Mouse (Mus musculus): ENCODE results near the gene Leng1. TPM values are rescaled to one million over a fixed set of nuclear protein-coding genes. Genes with fewer than 3 reads are reported as not detected.

The Leng1 gene
- polyA plus RNA-seq, 1 experiment = not detected

GRCm38 (mm10) chr7:3616389-3617241, 49.0 kb downstream of the Leng1 start:
- TF ChIP-seq POLR2A (IDR thresholded peaks at IDR 0.05; ENCODE audit: insufficient read depth, low read depth, low read length) (no peak), CTCF (IDR thresholded peaks at IDR 0.05; ENCODE audit: insufficient read depth, low read depth, low read length) (no peak)
- 38% methylated on average over 6 of the region's 6 CpGs for WGBS
- H3K4me3 ChIP-seq (ENCODE audit: insufficient read depth, low read depth, low read length) = no peak overlapping the region
- H3K4me1 ChIP-seq (ENCODE audit: control insufficient read depth, insufficient read depth, low read length) = peaks cover 2% of the 10 kb centered on the region; the same call in 1 of the 2 replicates
- H3K27ac ChIP-seq (ENCODE audit: insufficient read depth, low read depth, low read length) = no peak overlapping the region

GRCm38 (mm10) chr7:3616057-3616388, 49.6 kb downstream of the Leng1 start, which contains the start of gene Oscar:
Gene Oscar (minus strand): TSS chr7:3616157.
- TF ChIP-seq CTCF (IDR thresholded peaks at IDR 0.05; ENCODE audit: insufficient read depth, low read depth, low read length) = no peak
- no peak for TF ChIP-seq POLR2A (IDR thresholded peaks at IDR 0.05; ENCODE audit: insufficient read depth, low read depth, low read length)
- Histone ChIP-seq H3K4me1 (ENCODE audit: control insufficient read depth, insufficient read depth, low read length) (peaks cover 2% of the 10 kb centered on the region; the same call in 1 of the 2 replicates), H3K27ac (ENCODE audit: insufficient read depth, low read depth, low read length) (no peak within 1 kb of the TSS), H3K4me3 (ENCODE audit: insufficient read depth, low read depth, low read length) (no peak within 1 kb of the TSS)
- 83% methylated on average over 4 of the region's 4 CpGs for WGBS

GRCm38 (mm10) chr7:3614021-3614420, 51.6 kb downstream of the Leng1 start:
- Histone ChIP-seq H3K4me1 (ENCODE audit: control insufficient read depth, insufficient read depth, low read length) (peaks cover 2% of the 10 kb centered on the region; the same call in 1 of the 2 replicates), H3K27ac (ENCODE audit: insufficient read depth, low read depth, low read length) (no peak overlapping the region), H3K4me3 (ENCODE audit: insufficient read depth, low read depth, low read length) (no peak overlapping the region)
- no peak for TF ChIP-seq POLR2A (IDR thresholded peaks at IDR 0.05; ENCODE audit: insufficient read depth, low read depth, low read length)
- no peak for TF ChIP-seq CTCF (IDR thresholded peaks at IDR 0.05; ENCODE audit: insufficient read depth, low read depth, low read length)
- 79% methylated on average over 3 of the region's 3 CpGs for WGBS

GRCm38 (mm10) chr7:3611006-3611405, 54.6 kb downstream of the Leng1 start:
- H3K27ac ChIP-seq (ENCODE audit: insufficient read depth, low read depth, low read length) = no peak overlapping the region
- TF ChIP-seq POLR2A (IDR thresholded peaks at IDR 0.05; ENCODE audit: insufficient read depth, low read depth, low read length) (no peak), CTCF (IDR thresholded peaks at IDR 0.05; ENCODE audit: insufficient read depth, low read depth, low read length) (no peak)
- H3K4me3 ChIP-seq (ENCODE audit: insufficient read depth, low read depth, low read length) = no peak overlapping the region
- WGBS = 92% methylated on average over 13 of the region's 13 CpGs
- no peaks in the 10 kb centered on the region for H3K4me1 ChIP-seq (ENCODE audit: control insufficient read depth, insufficient read depth, low read length)

GRCm38 (mm10) chr7:3610437-3610836, 55.2 kb downstream of the Leng1 start:
- H3K27ac ChIP-seq (ENCODE audit: insufficient read depth, low read depth, low read length) = no peak overlapping the region
- TF ChIP-seq CTCF (IDR thresholded peaks at IDR 0.05; ENCODE audit: insufficient read depth, low read depth, low read length) (no peak), POLR2A (IDR thresholded peaks at IDR 0.05; ENCODE audit: insufficient read depth, low read depth, low read length) (no peak)
- WGBS = 87% methylated on average over 3 of the region's 3 CpGs
- H3K4me3 ChIP-seq (ENCODE audit: insufficient read depth, low read depth, low read length) = no peak overlapping the region
- no peaks in the 10 kb centered on the region for H3K4me1 ChIP-seq (ENCODE audit: control insufficient read depth, insufficient read depth, low read length)

Other genes starting within 250 kb of the Leng1 start
- gene Cacng6, start 241.6 kb downstream of the Leng1 start, polyA plus RNA-seq (2012; ENCODE audit: insufficient read depth, insufficient read length, low replicate concordance, missing spikeins) = not detected in 2 replicates
- gene Tarm1, start 163.2 kb downstream of the Leng1 start, polyA plus RNA-seq (2012; ENCODE audit: insufficient read depth, insufficient read length, low replicate concordance, missing spikeins) = not detected in 2 replicates
- not detected in 2 replicates for gene Oscar, start 49.7 kb downstream of the Leng1 start, polyA plus RNA-seq (2012; ENCODE audit: insufficient read depth, insufficient read length, low replicate concordance, missing spikeins)
- gene Ndufa3, start 48.5 kb downstream of the Leng1 start, polyA plus RNA-seq (2012; ENCODE audit: insufficient read depth, insufficient read length, low replicate concordance, missing spikeins) = not detected in 2 replicates
- not detected in 2 replicates for gene Tfpt, start 35.9 kb downstream of the Leng1 start, polyA plus RNA-seq (2012; ENCODE audit: insufficient read depth, insufficient read length, low replicate concordance, missing spikeins)
- gene Prpf31, start 35.9 kb downstream of the Leng1 start, polyA plus RNA-seq (2012; ENCODE audit: insufficient read depth, insufficient read length, low replicate concordance, missing spikeins) = not detected in 2 replicates
- gene Cnot3, start 20.6 kb downstream of the Leng1 start, polyA plus RNA-seq (2012; ENCODE audit: insufficient read depth, insufficient read length, low replicate concordance, missing spikeins) = not detected in 2 replicates
- gene Tmc4, start 11.7 kb upstream of the Leng1 start, polyA plus RNA-seq (2012; ENCODE audit: insufficient read depth, insufficient read length, low replicate concordance, missing spikeins) = not detected in 2 replicates
- gene Tsen34, start 27.0 kb upstream of the Leng1 start, polyA plus RNA-seq (2012; ENCODE audit: insufficient read depth, insufficient read length, low replicate concordance, missing spikeins) = not detected in 2 replicates
- not detected in 2 replicates for gene Mboat7, start 27.7 kb upstream of the Leng1 start, polyA plus RNA-seq (2012; ENCODE audit: insufficient read depth, insufficient read length, low replicate concordance, missing spikeins)
- gene Rps9, start 38.2 kb upstream of the Leng1 start, polyA plus RNA-seq (2012; ENCODE audit: insufficient read depth, insufficient read length, low replicate concordance, missing spikeins) = 2,455 TPM in 1 of 2 replicates, not detected in the other
- gene Pirb, start 54.6 kb upstream of the Leng1 start, polyA plus RNA-seq (2012; ENCODE audit: insufficient read depth, insufficient read length, low replicate concordance, missing spikeins) = not detected in 2 replicates
- not detected in 2 replicates for gene Gm15448, start 159.8 kb upstream of the Leng1 start, polyA plus RNA-seq (2012; ENCODE audit: insufficient read depth, insufficient read length, low replicate concordance, missing spikeins)
- gene Pira2, start 179.2 kb upstream of the Leng1 start, polyA plus RNA-seq (2012; ENCODE audit: insufficient read depth, insufficient read length, low replicate concordance, missing spikeins) = not detected in 2 replicates
- not detected in 2 replicates for gene Gm14548, start 232.3 kb upstream of the Leng1 start, polyA plus RNA-seq (2012; ENCODE audit: insufficient read depth, insufficient read length, low replicate concordance, missing spikeins)
- gene Lilra6, start 249.7 kb upstream of the Leng1 start, polyA plus RNA-seq (2012; ENCODE audit: insufficient read depth, insufficient read length, low replicate concordance, missing spikeins) = not detected in 2 replicates